Mouse (Mus musculus) kidney, embryonic 14.5 days (tissue): ENCODE measurements at regions not wholly inside any gene's neighbourhood (a gene's known extent, or its start where the extent isn't known, plus 50 kb on each side); places are given as distances from the start of the nearest gene placed in this dataset.
A peak's percentile ranks its signal among the peaks of the same experiment; 100 is the strongest.

Experiments
- ATAC-seq: fragments of 200-750 bp; cut with Nextera tagmentation; 2 replicates; pipeline ENCODE4 v1.8.0; 2017; ENCODE audit warnings: moderate number of reproducible peaks, mild to moderate bottlenecking, moderate TSS enrichment, moderate library complexity; ENCODE audit not compliant: low FRiP score, low TSS enrichment
- H3K27ac ChIP-seq: fragments of 300-500 bp; sonication (generic); 2 replicates; pipeline ENCODE4 v1.5.1; 2014; ENCODE audit warnings: low read depth, mild to moderate bottlenecking, low read length, moderate library complexity, mixed read lengths
- H3K27me3 ChIP-seq: fragments of 300-500 bp; sonication (generic); 2 replicates; pipeline ENCODE4 v1.6.1; 2014; ENCODE audit warnings: mild to moderate bottlenecking, low read length; ENCODE audit not compliant: control insufficient read depth, insufficient read depth
- H3K36me3 ChIP-seq: fragments of 300-500 bp; sonication (generic); 2 replicates; pipeline ENCODE4 v1.6.1; 2014; ENCODE audit warnings: low read length, mixed read lengths; ENCODE audit not compliant: control insufficient read depth, insufficient read depth
- H3K4me1 ChIP-seq: fragments of 300-500 bp; sonication (generic); 2 replicates; pipeline ENCODE4 v1.6.1; 2014; ENCODE audit warnings: low read length, mixed read lengths; ENCODE audit not compliant: control insufficient read depth, insufficient read depth
- H3K4me2 ChIP-seq: fragments of 300-500 bp; sonication (generic); replicated peaks from 2 replicates; pipeline ENCODE4 v1.6.1; 2014; ENCODE audit warnings: low read depth, mild to moderate bottlenecking, low read length
- H3K4me3 ChIP-seq: fragments of 300-500 bp; sonication (generic); 2 replicates; pipeline ENCODE4 v1.5.1; 2014; ENCODE audit warnings: mild to moderate bottlenecking, low read length
- H3K9ac ChIP-seq: fragments of 300-500 bp; sonication (generic); 2 replicates; pipeline ENCODE4 v1.6.1; 2014; ENCODE audit warnings: low read depth, mild to moderate bottlenecking, low read length, moderate library complexity
- H3K9me3 ChIP-seq: fragments of 300-500 bp; sonication (generic); 2 replicates; pipeline ENCODE4 v1.6.1; 2016; ENCODE audit warnings: low read length; ENCODE audit not compliant: control insufficient read depth
- WGBS: fragments of 180-500 bp; shearing (Covaris S2); extraction: QIAGEN DNeasy Blood & Tissue Kit; methylation state at CpG from one replicate; pipeline ENCODE4 v1.1.7; 2014; 5-methylcytosine and 5-hydroxymethylcytosine counted together

GRCm38 (mm10) chr12:106282491-106283106 lies 272.6 kb downstream of the Vrk1 start:
- ATAC-seq = no peak
- H3K4me1 ChIP-seq = no peaks in the 10 kb centered on the region
- H3K27me3 ChIP-seq = no peaks in the 10 kb centered on the region
- no peak overlapping the region for H3K9ac ChIP-seq
- no peak overlapping the region for H3K27ac ChIP-seq
- 63% methylated on average over 16 of the region's 16 CpGs for WGBS
- no peak overlapping the region for H3K4me2 ChIP-seq
- no peaks in the 10 kb centered on the region for H3K36me3 ChIP-seq
- peaks cover 3% of the 10 kb centered on the region; the same call in 1 of the 2 replicates for H3K9me3 ChIP-seq
- no peak overlapping the region for H3K4me3 ChIP-seq

- Histone ChIP-seq H3K4me1 (no peaks in the 10 kb centered on the region), H3K27me3 (no peaks in the 10 kb centered on the region), H3K9ac (no peak overlapping the region), H3K9me3 (peaks cover 3% of the 10 kb centered on the region; the same call in 1 of the 2 replicates), H3K36me3 (no peaks in the 10 kb centered on the region), H3K4me2 (no peak overlapping the region), H3K4me3 (no peak overlapping the region), H3K27ac (no peak overlapping the region)
- ATAC-seq = no peak
- 91% methylated on average over 8 of the region's 8 CpGs for WGBS
These were observed 274.8 kb downstream of the Vrk1 start for GRCm38 (mm10) chr12:106284814-106285213.

GRCm38 (mm10) chr12:106288791-106289515 lies 278.9 kb downstream of the Vrk1 start:
- ATAC-seq = peak; percentile 65
- no peaks in the 10 kb centered on the region for H3K36me3 ChIP-seq
- H3K27ac ChIP-seq = no peak overlapping the region
- H3K9me3 ChIP-seq = no peaks in the 10 kb centered on the region
- 37% methylated on average over 23 of the region's 23 CpGs for WGBS
- H3K4me3 ChIP-seq = no peak overlapping the region
- H3K4me2 ChIP-seq = no peak overlapping the region
- no peaks in the 10 kb centered on the region for H3K27me3 ChIP-seq
- no peaks in the 10 kb centered on the region for H3K4me1 ChIP-seq
- H3K9ac ChIP-seq = no peak overlapping the region

GRCm38 (mm10) chr12:106291476-106292046 lies 281.5 kb downstream of the Vrk1 start:
- H3K4me1 ChIP-seq = no peaks in the 10 kb centered on the region
- no peak overlapping the region for H3K9ac ChIP-seq
- no peaks in the 10 kb centered on the region for H3K36me3 ChIP-seq
- H3K9me3 ChIP-seq = no peaks in the 10 kb centered on the region
- no peak overlapping the region for H3K4me3 ChIP-seq
- H3K27ac ChIP-seq = no peak overlapping the region
- H3K27me3 ChIP-seq = no peaks in the 10 kb centered on the region
- WGBS = 58% methylated on average over 15 of the region's 15 CpGs
- ATAC-seq = no peak
- no peak overlapping the region for H3K4me2 ChIP-seq

GRCm38 (mm10) chr12:106293117-106293516 lies 283.1 kb downstream of the Vrk1 start:
- Histone ChIP-seq H3K27me3 (no peaks in the 10 kb centered on the region), H3K9ac (no peak overlapping the region), H3K4me2 (no peak overlapping the region), H3K4me1 (no peaks in the 10 kb centered on the region), H3K9me3 (no peaks in the 10 kb centered on the region), H3K27ac (no peak overlapping the region), H3K4me3 (no peak overlapping the region), H3K36me3 (no peaks in the 10 kb centered on the region)
- ATAC-seq = no peak
- 65% methylated on average over 5 of the region's 5 CpGs for WGBS

- no peak overlapping the region for H3K9ac ChIP-seq
- no peak for ATAC-seq
- no peaks in the 10 kb centered on the region for H3K4me1 ChIP-seq
- no peak overlapping the region for H3K27ac ChIP-seq
- no peaks in the 10 kb centered on the region for H3K27me3 ChIP-seq
- H3K36me3 ChIP-seq = no peaks in the 10 kb centered on the region
- 43% methylated on average over 7 of the region's 7 CpGs for WGBS
- H3K4me2 ChIP-seq = no peak overlapping the region
- no peaks in the 10 kb centered on the region for H3K9me3 ChIP-seq
- H3K4me3 ChIP-seq = no peak overlapping the region
These were observed 285.6 kb downstream of the Vrk1 start for GRCm38 (mm10) chr12:106295596-106295995.

GRCm38 (mm10) chr12:106302617-106303016 lies 292.6 kb downstream of the Vrk1 start:
- H3K4me3 ChIP-seq = no peak overlapping the region
- no peak overlapping the region for H3K27ac ChIP-seq
- ATAC-seq = no peak
- H3K9ac ChIP-seq = no peak overlapping the region
- H3K4me2 ChIP-seq = no peak overlapping the region
- 67% methylated on average over 8 of the region's 8 CpGs for WGBS
- no peaks in the 10 kb centered on the region for H3K27me3 ChIP-seq
- no peaks in the 10 kb centered on the region for H3K4me1 ChIP-seq
- no peaks in the 10 kb centered on the region for H3K36me3 ChIP-seq
- no peaks in the 10 kb centered on the region for H3K9me3 ChIP-seq

- H3K4me2 ChIP-seq = no peak overlapping the region
- no peaks in the 10 kb centered on the region for H3K4me1 ChIP-seq
- H3K27ac ChIP-seq = no peak overlapping the region
- no peaks in the 10 kb centered on the region for H3K27me3 ChIP-seq
- H3K9me3 ChIP-seq = no peaks in the 10 kb centered on the region
- WGBS = 69% methylated on average over 12 of the region's 12 CpGs
- no peak for ATAC-seq
- no peak overlapping the region for H3K4me3 ChIP-seq
- no peaks in the 10 kb centered on the region for H3K36me3 ChIP-seq
- H3K9ac ChIP-seq = no peak overlapping the region
These were observed 298.4 kb downstream of the Vrk1 start for GRCm38 (mm10) chr12:106308291-106308955.
